Mouse (Mus musculus) kidney, adult 2 months (tissue): ENCODE data around the gene Gpx7.

ENCODE experiments used
- CTCF ChIP-seq: fragments of 200-500 bp; conservative IDR thresholded peaks from 2 replicates; pipeline ENCODE4 v1.5.1; 2011; ENCODE audit warnings: low read depth, mild to moderate bottlenecking, control low read depth, low read length, moderate library complexity, mixed read lengths; ENCODE audit not compliant: insufficient read depth, insufficient read length
- POLR2A ChIP-seq: fragments of 200-500 bp; IDR thresholded peaks from one replicate; pipeline ENCODE4 v1.6.1; 2011; ENCODE audit warnings: low read depth, low read length, control low read depth

DNA sequence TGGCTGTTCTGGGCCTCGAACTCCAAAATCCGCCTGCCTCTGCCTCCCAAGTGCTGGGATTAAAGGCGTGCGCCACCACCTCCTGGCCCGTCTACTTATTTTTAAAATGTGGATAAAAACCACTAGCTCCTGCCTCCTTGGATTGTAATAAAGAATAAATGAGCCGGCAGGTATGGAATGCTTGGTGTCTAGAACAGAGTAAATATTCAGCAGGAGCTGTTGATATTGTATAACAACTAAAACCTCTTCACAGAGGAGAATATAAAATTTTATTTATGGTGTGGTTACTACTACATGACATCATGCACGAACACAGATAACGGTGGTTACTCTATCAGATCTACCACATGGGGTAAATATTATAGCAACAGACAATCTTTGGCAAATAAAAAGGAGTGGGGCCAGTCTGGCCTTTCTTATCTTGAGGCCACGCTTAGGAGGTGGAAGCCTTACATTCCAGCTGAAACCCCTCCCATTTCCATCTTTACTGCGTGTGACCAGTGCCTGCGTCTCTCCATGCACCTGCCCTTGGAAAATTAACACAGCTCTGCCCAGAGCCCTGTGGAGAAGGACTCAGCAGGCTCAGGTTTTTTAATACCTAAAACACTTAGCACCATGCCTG lies 21.1 kb upstream of the Gpx7 start:
- TF ChIP-seq CTCF = no peak
- TF ChIP-seq POLR2A = no peak
